Mouse (Mus musculus) embryo, embryonic 9.5 days (tissue): Measurements from ENCODE around the gene Amhr2.
A peak's percentile ranks its signal among the peaks of the same experiment; 100 is the strongest.

Source experiments
- DNase-seq: peaks from one replicate; pipeline ENCODE4 v3.0.0-alpha.2; 2017; ENCODE audit errors: extremely low spot score

Gene Amhr2

GRCm38 (mm10) chr15:102445146-102445545 lies at the start of gene Amhr2:
Amhr2 (plus strand) TSS chr15:102445367.
- DNase-seq, result no peak

- no peak for DNase-seq
Observed at GRCm38 (mm10) chr15:102398629-102399028, 46.5 kb upstream of the Amhr2 start.

GRCm38 (mm10) chr15:102399229-102400221 lies 45.6 kb upstream of the Amhr2 start:
- DNase-seq, result peak; percentile 88

- no peak for DNase-seq
Observed at GRCm38 (mm10) chr15:102400476-102401045, 44.6 kb upstream of the Amhr2 start.

- no peak for DNase-seq
Observed at GRCm38 (mm10) chr15:102401278-102401677, 43.9 kb upstream of the Amhr2 start.

GRCm38 (mm10) chr15:102402210-102402609 lies 43.0 kb upstream of the Amhr2 start:
- no peak for DNase-seq

GRCm38 (mm10) chr15:102404608-102405488 lies 40.3 kb upstream of the Amhr2 start:
- no peak for DNase-seq

- peak; percentile 99 for DNase-seq
Observed at GRCm38 (mm10) chr15:102405489-102406195, 39.5 kb upstream of the Amhr2 start, which contains the start of gene Sp1. Sp1 (plus strand) TSS chr15:102406143.

- peak; percentile 86 for DNase-seq
Observed at GRCm38 (mm10) chr15:102406196-102406911, 38.8 kb upstream of the Amhr2 start.

GRCm38 (mm10) chr15:102406912-102407580 lies 38.1 kb upstream of the Amhr2 start:
- DNase-seq, result no peak

GRCm38 (mm10) chr15:102407681-102408557 lies 37.2 kb upstream of the Amhr2 start:
- DNase-seq, result no peak

- no peak for DNase-seq
Observed at GRCm38 (mm10) chr15:102408558-102409130, 36.5 kb upstream of the Amhr2 start.

- DNase-seq, result no peak
Observed at GRCm38 (mm10) chr15:102409286-102409685, 35.9 kb upstream of the Amhr2 start.

- DNase-seq, result no peak
Observed at GRCm38 (mm10) chr15:102411077-102411476, 34.1 kb upstream of the Amhr2 start.

- DNase-seq, result no peak
Observed at GRCm38 (mm10) chr15:102413687-102414086, 31.5 kb upstream of the Amhr2 start.

GRCm38 (mm10) chr15:102417524-102417923 lies 27.6 kb upstream of the Amhr2 start:
- DNase-seq, result no peak

GRCm38 (mm10) chr15:102420986-102421385 lies 24.2 kb upstream of the Amhr2 start:
- DNase-seq, result no peak

- DNase-seq, result no peak
Observed at GRCm38 (mm10) chr15:102421437-102421836, 23.7 kb upstream of the Amhr2 start.
